Mouse (Mus musculus) effector memory CD4-positive, alpha-beta T cell, adult 7 months (primary cell): ENCODE measurements around the gene Olfr698. TPM values are rescaled to one million over a fixed set of nuclear protein-coding genes. Genes with fewer than 3 reads are reported as not detected.

Source experiments
- polyA plus RNA-seq: library from polyadenylated mRNA; unstranded; fragments of 100-300 nt; shearing (Covaris generic); gene quantifications from one replicate; pipeline ENCODE4 v1.2.1, GENCODE M21; 2017

The Olfr698 gene
- polyA plus RNA-seq, result not detected

GRCm38 (mm10) chr7:106755297-106755696 lies at the start of gene Olfr698:
Gene Olfr698, minus strand, starts transcription at chr7:106755397.

GRCm38 (mm10) chr7:106793098-106793497 lies 37.9 kb upstream of the Olfr698 start, which contains the start of gene Olfr699:
Gene Olfr699, minus strand, starts transcription at chr7:106793198.

GRCm38 (mm10) chr7:106742343-106742742 lies 12.9 kb downstream of the Olfr698 start, which contains the start of gene Olfr697:
Gene Olfr697, minus strand, starts transcription at chr7:106742443.

GRCm38 (mm10) chr7:106716296-106716695 lies 38.9 kb downstream of the Olfr698 start, which contains the start of gene Olfr695:
Gene Olfr695, minus strand, starts transcription at chr7:106716396.

Other genes with a start within 250 kb of the Olfr698 start
- not detected for gene Olfr693, start 74.8 kb downstream of the Olfr698 start, polyA plus RNA-seq
- not detected for gene Olfr694, start 63.6 kb downstream of the Olfr698 start, polyA plus RNA-seq
- not detected for gene Olfr695, start 39.0 kb downstream of the Olfr698 start, polyA plus RNA-seq
- gene Olfr697, start 13.0 kb downstream of the Olfr698 start, polyA plus RNA-seq, result not detected
- gene Olfr699, start 37.8 kb upstream of the Olfr698 start, polyA plus RNA-seq, result not detected
- not detected for gene Olfr700, start 53.4 kb upstream of the Olfr698 start, polyA plus RNA-seq
- gene Olfr701, start 58.7 kb upstream of the Olfr698 start, polyA plus RNA-seq, result not detected
- not detected for gene Olfr702, start 78.5 kb upstream of the Olfr698 start, polyA plus RNA-seq
- not detected for gene Olfr703, start 88.0 kb upstream of the Olfr698 start, polyA plus RNA-seq
- 0.55 TPM for gene Olfr704, start 107.8 kb upstream of the Olfr698 start, polyA plus RNA-seq
- gene Olfr705, start 121.5 kb upstream of the Olfr698 start, polyA plus RNA-seq, result not detected
- not detected for gene Olfr706, start 132.8 kb upstream of the Olfr698 start, polyA plus RNA-seq
- gene Olfr707, start 145.8 kb upstream of the Olfr698 start, polyA plus RNA-seq, result not detected
- gene Olfr1532-ps1, start 152.6 kb upstream of the Olfr698 start, polyA plus RNA-seq, result not detected
- not detected for gene Olfr709-ps1, start 176.8 kb upstream of the Olfr698 start, polyA plus RNA-seq
- gene Olfr710, start 192.9 kb upstream of the Olfr698 start, polyA plus RNA-seq, result not detected
- 0.07 TPM for gene Olfr6, start 208.5 kb upstream of the Olfr698 start, polyA plus RNA-seq
- not detected for gene Olfr711, start 220.1 kb upstream of the Olfr698 start, polyA plus RNA-seq